Mouse (Mus musculus): ENCODE results near the gene Apbb1ip.
A peak's percentile ranks its signal among the peaks of the same experiment; 100 is the strongest.

The Apbb1ip gene

DNA sequence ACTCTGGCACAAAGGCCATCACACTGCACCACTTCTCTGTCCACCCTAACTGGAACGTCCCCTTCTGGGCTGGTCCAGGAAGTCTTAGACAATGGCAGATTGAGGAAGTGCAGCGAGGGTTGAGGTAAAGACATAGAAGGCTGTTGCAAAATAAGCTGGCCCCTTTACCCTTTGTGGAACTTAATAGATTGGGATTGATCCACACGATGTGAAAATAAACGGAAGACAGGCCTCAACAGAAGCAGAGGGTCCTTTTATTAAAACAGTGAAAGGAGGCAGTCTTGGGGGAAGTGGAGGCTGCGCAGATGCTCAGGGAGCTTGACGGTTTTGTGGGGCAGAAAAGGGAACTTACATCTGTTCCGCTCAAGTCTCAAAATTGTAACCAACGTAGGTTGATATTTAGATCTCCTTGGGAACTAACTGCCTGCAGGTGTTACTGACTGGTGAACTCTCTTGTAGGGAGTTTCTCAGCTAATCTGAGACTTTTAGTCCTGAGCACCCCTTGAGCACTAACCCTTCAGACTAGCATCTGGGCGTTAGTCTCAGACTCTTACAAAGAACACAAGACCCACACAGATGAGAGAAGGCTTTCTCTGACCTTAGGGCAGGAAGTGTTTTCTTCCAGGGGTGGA, at the start of gene Apbb1ip:
Apbb1ip (plus strand) TSS at position 546 of the 632 bp plus-strand sequence.
- no peak for DNase-seq

DNA sequence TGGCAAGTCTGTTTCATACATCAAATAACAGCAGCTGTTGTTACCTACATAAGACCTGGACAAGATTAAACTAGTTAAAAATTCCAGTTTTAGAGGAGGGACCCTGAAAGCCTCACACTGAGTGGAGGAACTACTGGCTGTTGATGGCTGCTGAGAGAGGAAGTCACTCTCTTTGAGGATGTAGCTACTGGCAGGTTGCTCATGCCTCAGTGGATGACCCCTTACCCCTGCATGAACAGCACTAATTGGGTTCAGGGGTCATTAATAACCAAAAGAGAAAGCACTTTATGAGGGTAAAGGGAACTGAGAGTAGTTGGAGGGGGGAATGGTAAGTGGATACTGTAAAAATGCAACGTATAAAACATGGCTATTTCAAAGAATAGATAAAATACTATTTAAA, 46.8 kb upstream of the Apbb1ip start:
- DNase-seq = no peak

DNA sequence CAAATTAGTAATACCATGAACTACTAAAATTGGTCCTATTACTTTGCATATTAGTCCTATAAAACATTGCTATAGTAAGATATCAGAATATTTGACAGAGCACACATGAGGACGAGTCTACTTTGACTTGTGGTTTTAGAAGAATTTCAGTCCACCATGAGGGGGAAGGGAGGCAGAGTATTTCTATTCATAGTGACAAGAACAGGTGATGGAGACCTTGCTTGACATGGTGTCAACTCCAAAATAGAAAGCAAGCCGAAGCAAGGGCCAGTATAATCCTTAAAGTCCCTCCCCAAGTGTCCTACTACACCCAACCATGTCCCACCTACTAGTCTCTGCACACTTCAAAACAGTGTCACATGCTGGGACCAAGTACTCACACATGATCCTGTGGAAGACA, 37.8 kb upstream of the Apbb1ip start:
- no peak for DNase-seq

DNA sequence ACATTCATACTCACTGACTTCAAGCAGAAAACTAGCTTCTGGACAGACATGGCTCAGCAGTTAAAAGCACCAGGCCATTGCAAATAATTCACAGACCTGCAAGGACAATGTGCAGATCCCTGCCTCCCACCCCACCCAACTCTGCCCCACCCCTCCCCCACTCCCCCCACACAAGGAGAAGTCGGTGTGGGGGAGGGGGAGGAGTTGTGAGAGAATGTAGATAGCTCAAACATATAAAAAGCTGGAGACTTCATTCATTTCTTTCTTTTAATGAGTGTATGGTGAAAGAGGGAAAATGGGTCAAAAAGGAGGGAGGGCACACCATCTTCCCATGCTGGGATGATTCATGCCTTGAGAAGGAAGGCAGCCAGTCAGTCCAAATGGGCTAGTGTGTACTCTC, 34.5 kb upstream of the Apbb1ip start:
- DNase-seq = no peak

DNA sequence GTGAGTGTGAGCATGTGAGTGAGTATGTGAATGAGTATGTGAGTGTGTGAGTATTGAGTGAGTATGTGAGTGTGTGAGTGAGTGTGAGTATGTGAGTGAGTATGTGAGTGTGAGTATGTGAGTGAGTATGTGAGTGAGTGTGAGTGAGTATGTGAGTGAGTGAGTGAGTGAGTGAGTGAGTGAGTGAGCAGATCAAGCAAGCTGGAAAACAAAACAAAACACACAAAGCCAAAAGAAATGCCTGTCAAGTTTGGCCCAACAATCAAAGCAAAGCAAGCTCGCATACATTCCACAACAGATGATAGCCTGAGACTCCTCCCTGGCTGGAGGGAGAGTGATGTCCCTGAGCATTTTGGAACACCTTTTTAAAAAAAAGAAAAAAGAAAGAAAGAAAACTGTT, 33.5 kb upstream of the Apbb1ip start:
- no peak for DNase-seq

DNA sequence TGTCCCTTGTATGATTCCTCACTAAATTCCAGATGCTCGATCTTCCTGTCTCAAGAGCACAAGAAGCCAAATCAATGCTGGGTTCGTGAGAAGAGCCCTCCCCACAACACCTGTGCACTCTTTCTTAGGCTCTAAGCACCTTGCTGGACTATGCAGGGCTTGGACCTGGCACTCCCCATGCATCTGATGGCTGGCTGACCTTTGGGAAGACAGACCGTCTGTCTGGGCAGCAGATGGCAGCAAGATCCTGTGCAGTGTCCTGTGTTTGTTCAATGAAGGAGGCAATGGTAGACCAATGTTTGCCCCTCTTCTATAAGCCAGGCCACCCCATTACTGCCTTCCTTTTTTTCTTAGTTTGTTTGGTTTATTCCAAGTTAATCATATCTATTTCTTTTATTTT, 32.7 kb upstream of the Apbb1ip start:
- DNase-seq = no peak

DNA sequence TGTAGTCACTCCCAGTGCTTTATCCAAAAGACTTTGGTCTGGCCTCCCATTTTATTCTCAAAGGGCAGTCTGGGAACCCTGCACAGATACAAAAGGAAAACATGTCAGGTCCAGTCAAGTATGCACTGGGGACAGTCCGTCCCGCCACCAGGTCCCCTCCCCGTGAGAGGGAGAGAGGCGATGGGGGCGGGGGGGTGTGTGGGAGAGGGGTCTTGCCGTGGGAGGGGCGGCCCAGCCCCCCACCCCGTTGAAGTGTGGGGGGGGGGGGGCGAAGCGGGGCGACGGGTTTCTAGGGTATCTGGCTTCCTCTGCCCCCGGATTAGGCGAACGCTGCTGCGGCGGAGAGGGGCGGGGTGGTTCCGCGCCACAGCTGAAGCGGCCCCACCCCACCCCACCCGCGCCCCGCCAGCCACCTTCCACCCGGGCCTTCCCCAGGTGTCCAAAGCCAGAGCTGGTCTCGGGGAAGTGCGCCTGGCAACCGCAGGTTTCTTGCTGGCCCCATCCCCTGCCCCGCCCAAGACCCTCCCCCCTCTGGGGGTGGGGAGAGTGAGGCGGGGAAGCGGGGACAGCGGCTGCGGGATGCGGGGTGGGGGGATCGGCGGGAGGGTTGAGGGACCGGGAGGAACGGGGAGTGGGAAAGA, 29.7 kb upstream of the Apbb1ip start:
- DNase-seq = no peak

DNA sequence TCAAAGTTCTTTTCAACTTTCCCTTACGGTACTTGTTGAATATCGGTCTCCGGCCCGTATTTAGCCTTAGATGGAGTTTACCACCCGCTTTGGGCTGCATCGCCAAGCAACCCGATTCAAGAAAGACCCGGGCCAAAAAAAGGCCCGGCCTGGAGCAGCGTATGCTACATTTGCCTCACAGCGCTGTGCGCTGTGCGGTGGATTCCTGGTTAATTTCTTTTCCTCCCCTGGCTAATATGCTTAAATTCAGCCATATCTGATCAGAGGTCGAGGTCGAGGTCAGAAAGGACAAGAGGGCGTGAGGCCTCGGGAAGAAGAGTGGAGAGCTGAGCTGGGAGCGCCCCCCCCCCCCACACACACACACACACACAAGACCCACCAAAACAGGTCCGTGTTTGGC, 29.0 kb upstream of the Apbb1ip start:
- no peak for DNase-seq

DNA sequence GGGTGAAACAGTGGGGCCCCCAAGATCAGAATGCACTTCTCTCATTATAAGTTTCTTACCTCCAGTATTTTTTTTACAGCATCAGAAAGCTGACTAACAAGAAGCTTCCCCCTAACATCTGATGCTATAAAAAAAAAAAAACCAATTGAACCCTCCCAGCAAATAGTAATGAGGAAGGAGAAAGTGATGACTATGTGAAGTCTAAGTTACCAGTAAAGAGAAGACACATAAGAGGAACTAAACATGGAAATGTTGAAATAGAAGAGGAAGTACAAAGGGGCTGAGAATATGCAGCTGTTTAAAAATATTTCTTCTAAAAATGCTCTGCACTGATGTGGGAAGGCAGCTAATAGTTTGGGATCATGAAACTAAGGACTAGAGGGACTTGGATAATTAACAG, 27.1 kb upstream of the Apbb1ip start:
- no peak for DNase-seq

DNA sequence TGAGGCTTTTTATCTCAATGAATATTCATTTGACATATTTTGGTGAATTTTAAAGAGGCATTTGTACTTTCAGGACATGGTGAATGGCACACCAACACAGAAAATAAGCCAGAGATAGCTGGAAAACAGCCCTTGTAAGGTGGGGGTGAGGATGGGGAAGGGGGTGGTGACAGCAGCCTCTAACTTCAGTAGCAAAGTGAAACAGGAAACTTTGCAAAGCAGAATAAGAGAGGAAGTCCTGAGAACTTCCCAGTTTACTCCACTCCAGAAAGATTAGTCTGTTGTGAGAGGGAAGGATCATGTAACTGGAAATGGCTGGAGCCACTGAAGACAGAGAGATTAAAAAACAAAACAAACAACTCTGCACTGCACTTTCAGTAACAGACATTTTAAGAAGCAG, 26.0 kb upstream of the Apbb1ip start:
- DNase-seq = no peak

DNA sequence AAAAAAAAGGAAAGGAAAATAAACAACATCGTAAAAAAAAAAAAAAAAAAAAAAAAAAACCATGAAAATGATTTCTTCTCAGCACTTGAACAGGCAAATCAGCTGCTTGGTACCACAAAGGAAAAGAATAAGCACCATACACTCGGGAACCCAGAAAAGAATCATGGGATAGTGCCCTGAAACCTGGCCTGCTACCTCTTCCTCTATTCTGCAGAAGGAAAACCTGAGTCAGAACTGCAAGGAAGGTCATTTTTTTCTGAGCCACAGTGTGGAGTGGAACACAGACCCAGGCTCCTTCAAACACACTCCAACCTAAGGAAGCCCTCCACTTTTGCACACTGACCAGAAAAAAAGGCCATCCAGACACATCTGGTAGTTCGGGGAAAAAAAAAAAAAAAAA, 24.1 kb upstream of the Apbb1ip start:
- no peak for DNase-seq

DNA sequence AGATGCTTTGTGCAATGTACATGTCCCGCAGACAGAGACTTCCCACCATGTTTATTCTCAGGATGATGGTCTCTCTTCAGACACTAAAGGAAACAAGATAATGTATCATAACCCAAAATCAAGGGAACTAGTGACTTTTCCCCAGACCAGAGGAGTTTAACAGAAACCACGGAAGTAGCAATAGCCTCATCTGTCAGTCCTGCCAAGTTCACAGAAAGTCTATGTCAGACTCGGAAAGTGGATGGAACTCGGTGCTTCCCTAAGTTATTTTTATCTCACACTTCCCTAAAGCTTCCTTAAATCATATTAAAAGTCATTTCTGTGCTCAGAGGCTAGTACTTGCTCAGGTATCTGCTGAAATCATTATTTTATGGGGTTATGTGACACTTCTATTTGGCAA, 21.4 kb upstream of the Apbb1ip start:
- DNase-seq = no peak

DNA sequence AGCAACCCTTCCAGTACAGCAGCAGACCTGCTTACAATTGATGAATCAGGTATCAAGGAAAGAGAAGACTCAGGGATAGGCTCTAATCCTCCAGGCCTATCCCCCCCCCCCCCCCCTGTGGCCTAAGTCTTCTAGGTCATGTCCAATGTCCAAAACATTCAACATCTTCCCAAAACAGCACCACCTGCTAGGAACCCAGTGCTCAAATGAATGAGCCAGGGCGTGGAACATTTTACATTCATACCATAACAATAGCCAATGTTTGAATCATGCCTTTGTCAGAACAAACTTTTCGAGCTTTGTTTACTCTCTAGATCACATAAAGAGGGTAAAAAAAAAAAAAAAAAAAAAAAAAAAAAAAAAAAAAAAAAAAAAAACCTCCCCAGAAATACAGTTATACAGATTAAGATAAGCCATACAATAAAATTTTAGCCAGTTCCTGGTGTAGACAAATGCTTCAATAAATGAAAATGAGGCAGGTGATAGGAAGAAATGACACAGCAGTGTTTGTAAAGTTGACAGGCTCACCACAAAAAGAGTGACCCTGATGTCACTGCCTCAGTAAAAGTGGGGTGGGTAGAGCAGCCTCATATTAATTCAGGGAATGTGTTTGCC, 20.3 kb upstream of the Apbb1ip start:
- DNase-seq = no peak

DNA sequence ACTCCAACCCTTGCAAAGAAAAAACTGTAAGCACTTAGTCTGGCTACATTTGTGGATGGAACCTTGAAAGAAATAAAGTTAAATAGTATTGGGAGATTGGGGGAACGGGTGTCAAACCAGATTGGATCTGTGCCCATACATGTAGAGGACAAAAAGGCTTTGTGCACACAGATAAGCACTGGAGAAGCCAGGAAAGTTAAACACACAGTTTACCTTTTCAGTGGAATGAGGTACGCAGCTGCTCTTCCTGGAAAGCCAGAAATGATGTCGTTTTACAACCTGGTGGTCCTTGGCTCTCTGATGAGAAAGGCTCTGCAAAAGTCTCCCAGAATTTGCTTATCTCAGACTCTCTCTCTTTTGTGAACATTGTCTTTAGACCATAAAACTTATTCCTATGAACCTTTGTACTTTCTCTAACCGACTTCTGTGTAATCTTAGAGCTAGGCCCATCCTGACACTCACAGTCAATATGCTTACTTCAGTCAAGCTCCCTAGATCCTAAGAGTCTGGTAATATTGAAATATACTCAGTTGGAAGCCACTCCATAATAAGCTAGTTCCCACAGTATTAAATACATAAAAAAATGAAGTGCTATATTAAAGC, 19.6 kb upstream of the Apbb1ip start:
- DNase-seq = no peak

DNA sequence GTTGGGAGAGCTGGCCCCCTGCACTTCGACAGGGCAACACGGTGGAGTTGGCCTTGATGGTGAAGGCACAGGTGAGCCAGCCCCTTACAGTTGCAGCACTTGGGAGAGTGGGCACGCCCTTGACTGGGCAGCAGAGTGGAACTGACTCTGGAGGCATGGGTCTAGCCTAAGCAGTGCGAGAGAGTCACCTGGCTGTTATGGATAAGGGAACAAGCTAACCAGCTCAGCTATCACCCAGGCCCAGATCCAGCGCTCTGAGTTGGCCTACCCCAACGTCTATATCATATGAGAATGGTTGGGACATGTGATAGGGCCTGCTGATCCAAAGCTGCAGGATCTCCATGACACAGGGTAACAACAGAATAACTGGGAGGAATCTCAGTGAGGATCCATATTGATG, 18.3 kb upstream of the Apbb1ip start:
- DNase-seq = no peak

DNA sequence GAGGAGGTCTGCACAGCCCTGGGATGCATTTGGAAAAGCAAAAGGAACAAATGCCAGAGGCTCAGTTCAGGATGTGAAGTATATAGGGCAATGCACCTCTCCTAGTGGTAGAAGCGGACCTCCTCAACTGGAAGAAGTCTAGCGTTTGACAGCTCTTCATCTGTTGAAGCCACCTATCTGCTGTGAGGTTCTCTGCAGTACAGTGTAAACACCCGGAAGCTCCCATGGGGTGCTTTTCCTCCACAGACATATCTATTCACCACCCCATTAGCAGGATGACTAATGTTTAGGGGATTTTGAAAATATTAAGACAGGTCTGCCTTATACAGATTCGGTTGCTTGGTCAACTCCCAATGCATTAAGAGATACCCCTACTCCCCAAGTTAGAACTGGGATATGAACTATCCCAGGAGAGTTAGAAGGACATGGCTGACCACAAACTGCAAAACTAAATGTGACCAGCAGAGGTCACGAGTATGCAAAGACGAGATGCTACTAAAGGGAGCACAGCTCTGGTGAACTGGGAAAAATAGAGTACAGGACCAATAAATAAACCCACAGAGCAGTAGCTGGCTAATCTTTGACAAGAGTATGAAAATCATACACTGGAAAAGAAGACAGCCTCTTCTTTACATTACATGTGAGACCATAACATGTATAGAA, 15.5 kb upstream of the Apbb1ip start:
- peak; percentile 67 for DNase-seq

DNA sequence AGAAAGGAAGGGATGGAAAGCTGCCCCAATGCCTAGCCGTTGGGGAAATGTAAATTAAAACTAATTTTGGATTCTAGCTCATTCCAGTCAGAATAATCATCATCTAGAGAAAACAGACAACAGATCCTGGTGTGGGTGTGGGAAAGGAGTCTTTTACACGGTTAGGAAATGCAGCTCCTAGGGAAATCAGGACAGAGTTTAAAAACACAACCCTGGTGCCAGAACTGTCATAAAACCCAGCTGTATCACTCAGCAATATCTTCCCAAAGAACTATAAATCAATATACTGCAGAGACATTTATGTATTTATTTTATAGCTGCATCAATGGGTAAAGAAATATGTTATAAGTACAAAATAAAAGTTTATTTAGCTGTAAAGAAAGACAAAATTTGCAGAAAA, 13.4 kb upstream of the Apbb1ip start:
- no peak for DNase-seq

DNA sequence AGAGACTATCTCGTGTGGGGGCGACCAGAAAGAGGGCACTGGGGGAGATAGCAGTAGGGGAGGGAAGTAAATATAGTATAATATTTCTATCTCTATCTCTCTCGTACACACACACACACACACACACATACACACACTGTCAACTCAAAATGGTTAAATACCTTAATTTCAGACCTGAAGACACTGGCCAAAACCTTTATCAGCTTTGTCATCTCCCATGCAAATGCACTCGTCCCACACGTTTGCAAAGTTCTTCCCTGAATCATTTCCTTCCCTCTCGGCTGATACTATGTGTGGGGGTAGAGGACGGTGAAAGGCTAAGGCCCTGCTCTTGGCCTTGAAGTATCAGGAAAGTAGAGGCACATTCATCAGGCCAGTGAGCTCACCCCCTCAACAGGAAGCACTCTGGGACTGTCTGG, 12.8 kb upstream of the Apbb1ip start:
- no peak for DNase-seq

DNA sequence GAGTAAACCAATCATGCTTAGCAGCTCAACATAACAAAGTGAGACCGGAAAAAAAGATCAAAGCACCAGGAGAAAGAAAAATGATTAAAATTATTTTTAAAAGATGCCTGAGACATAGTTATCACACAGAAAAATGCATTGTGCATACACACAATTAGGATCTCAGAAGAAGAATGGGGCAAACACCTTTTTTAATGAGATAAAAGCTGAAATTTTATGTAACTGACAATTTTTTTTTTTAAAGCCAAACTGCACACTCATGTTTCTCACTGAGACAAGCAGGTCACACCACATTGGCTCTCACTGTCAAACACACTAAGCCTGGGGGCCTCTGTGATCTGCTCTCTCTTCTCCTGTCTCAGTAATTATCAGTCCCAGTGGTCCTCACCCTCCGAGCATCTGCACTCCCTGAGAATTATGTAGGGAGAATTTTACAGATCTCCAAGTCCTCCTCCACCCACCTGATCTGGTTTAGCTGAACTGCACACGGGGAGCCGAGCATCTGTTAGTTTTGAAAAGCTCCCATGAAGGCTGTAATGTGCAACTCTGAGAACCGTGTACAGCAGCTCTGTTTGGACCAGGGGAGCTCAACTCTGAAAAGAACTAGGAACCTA, 9.0 kb upstream of the Apbb1ip start:
- DNase-seq = peak; percentile 29

DNA sequence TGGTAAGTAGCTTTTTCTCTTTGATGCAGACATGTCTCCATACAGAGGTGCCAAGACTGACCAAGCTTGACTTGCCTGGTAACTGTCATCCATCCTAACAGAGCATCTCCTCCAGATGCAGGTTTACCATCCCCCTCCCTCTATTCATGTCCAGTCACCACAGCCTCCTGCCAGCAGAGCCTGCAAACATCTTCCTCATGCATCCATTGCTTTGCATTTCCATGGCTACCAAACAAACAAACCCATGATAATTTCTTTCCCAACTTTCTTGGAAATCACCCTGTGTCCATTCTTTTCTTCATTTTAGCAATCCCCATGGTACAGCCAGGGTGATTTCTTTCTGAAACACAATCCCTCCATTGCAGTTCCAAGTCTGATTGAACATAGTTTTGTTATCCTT, 2.6 kb upstream of the Apbb1ip start:
- DNase-seq = no peak

DNA sequence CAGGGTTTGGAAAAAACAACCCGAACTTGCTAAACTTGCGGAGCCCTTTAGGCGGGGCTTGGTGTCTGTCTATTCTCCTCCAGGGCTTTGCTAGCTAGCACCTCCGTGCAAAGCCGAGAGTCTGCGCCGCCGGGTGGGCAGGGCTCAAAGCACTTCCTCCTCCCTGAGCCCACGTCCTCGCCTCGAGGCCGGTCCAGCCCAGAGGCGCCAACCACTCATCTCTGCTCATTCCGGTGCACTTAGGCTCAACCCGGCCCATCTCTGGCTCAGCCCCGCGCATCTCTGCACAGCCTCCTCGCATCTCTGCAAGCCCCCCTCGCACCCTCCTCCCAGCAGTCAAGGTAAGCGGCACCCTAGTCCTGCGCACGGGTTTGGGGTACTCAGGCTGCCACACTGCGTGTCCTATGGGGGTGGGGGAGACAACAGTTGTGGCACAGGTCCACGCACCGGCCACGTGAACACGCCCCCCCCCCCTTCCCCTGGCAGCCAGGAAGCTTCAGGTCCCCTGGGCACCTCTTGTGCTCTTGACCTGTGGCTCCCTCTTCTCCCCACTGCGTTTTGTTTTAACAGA, 372 bp downstream of the Apbb1ip start:
- peak; percentile 53 for DNase-seq

DNA sequence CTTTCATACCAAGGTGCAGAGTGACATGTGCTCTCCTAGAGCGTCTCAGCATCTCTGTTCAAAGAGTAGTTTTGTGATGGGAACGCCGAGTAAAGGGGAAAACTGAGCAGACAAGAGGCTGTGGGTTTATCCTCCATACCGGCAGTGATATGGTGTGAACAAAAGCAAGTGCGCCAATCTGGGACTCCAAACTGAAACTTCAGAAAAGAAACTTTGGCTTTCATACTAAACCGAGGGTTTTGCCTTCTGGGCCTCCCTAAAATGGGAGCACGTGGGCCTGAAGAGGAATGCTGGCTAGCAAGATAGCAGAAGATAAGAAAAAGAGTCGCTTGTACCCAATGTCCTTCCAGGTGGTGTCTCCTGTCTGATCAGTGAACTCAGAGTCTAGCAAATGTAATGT, 1.3 kb downstream of the Apbb1ip start:
- DNase-seq = no peak

DNA sequence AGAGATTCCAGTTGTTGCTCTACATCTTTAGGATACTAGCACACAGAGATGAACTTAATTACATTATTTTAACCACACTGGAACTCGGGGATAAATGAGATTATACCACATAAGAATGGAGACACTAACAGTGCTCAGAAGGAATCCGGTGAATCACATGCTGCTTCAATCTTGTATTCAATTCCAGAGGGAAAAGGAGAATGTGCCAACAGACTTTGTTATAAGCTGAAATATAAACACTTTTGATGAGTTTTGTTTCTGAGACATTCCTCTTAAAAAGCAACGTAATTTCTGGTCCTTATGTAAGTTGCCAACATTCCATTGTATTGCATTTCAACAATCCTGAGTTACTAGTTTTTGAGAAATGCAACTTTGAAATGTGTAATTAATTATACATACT, 1.8 kb downstream of the Apbb1ip start:
- no peak for DNase-seq
